Mouse (Mus musculus) spleen, adult 2 months (tissue): ENCODE measurements around the gene Tbl3. TPM values are rescaled to one million over a fixed set of nuclear protein-coding genes. Genes with fewer than 3 reads are reported as not detected.
"Not testable (repeated sequence)": the region's sequence is repeated elsewhere in the genome, so short reads cannot be mapped to it uniquely, and the experiment has no call there.

Experiments
- DNase-seq, 2 experiments: peaks; one replicate each; pipeline versions ENCODE4 v3.0.0 to v3.0.0-alpha.2; 2012 to 2021; ENCODE audit warnings: low spot score in 2 of 2, low read depth in 1 of 2
- H3K27ac ChIP-seq: fragments of 200-500 bp; 2 replicates; pipeline ENCODE4 v1.5.1; 2012; ENCODE audit warnings: low read length, inconsistent platforms; ENCODE audit not compliant: insufficient read depth
- H3K27me3 ChIP-seq: fragments of 200-500 bp; 2 replicates; pipeline ENCODE4 v1.6.1; 2012; ENCODE audit warnings: mild to moderate bottlenecking, moderate library complexity, low read length, inconsistent platforms; ENCODE audit not compliant: control insufficient read depth, insufficient read depth
- H3K36me3 ChIP-seq: fragments of 200-500 bp; 2 replicates; pipeline ENCODE4 v1.6.1; 2012; ENCODE audit warnings: mild to moderate bottlenecking, low read length, inconsistent platforms; ENCODE audit not compliant: control insufficient read depth, insufficient read depth
- H3K4me1 ChIP-seq: fragments of 200-500 bp; 2 replicates; pipeline ENCODE4 v1.6.1; 2011; ENCODE audit warnings: inconsistent platforms; ENCODE audit not compliant: control insufficient read depth, insufficient read depth, insufficient read length
- H3K4me3 ChIP-seq: fragments of 200-500 bp; 2 replicates; pipeline ENCODE4 v1.5.1; 2011; ENCODE audit warnings: mild to moderate bottlenecking, inconsistent platforms; ENCODE audit not compliant: insufficient read depth, insufficient read length; ENCODE audit errors: extremely low read depth
- CTCF ChIP-seq: fragments of 200-500 bp; IDR thresholded peaks from 2 replicates; pipeline ENCODE4 v1.5.1; 2011; ENCODE audit warnings: mild to moderate bottlenecking, inconsistent platforms; ENCODE audit not compliant: insufficient read depth, insufficient read length, insufficient replicate concordance; ENCODE audit errors: extremely low read depth
- POLR2A ChIP-seq: fragments of 200-500 bp; IDR thresholded peaks from 2 replicates; pipeline ENCODE4 v1.6.1; 2011; ENCODE audit warnings: low read depth, low read length, inconsistent platforms
- WGBS: fragments of 180-500 bp; shearing (Covaris S2); methylation state at CpG from one replicate; pipeline ENCODE4 v1.1.7; 2018; 5-methylcytosine and 5-hydroxymethylcytosine counted together
- polyA plus RNA-seq: library from polyadenylated mRNA; depleted of rRNA; stranded (reverse); fragments of >200 nt; gene quantifications from 2 replicates; pipeline ENCODE4 v1.2.3, GENCODE M21; 2012

The Tbl3 gene
- polyA plus RNA-seq, 1 experiment = 52.5 TPM

GRCm38 (mm10) chr17:24723122-24723880, 15.8 kb upstream of the Tbl3 start:
- Histone ChIP-seq H3K36me3 (peaks cover 12% of the 10 kb centered on the region), H3K4me1 (peaks cover 7% of the 10 kb centered on the region), H3K27ac (peak overlapping the region; percentile 89; the same call in 1 of the 2 replicates), H3K4me3 (peak overlapping the region; percentile 98), H3K27me3 (no peaks in the 10 kb centered on the region)
- no peak for TF ChIP-seq CTCF
- no peak for TF ChIP-seq POLR2A
- no peak for DNase-seq
- WGBS = 3% methylated on average over 12 of the region's 12 CpGs

- TF ChIP-seq CTCF = no peak
- no peak overlapping the region for H3K4me3 ChIP-seq
- no peaks in the 10 kb centered on the region for H3K27me3 ChIP-seq
- H3K27ac ChIP-seq = no peak overlapping the region
- DNase-seq = no peak
- H3K36me3 ChIP-seq = peaks cover 12% of the 10 kb centered on the region
- H3K4me1 ChIP-seq = peaks cover 7% of the 10 kb centered on the region
- 57% methylated on average over 13 of the region's 13 CpGs for WGBS
These were observed 14.9 kb upstream of the Tbl3 start for GRCm38 (mm10) chr17:24722220-24722924.

GRCm38 (mm10) chr17:24721383-24721955, 14.0 kb upstream of the Tbl3 start:
- H3K27ac ChIP-seq, H3K4me1 ChIP-seq, H3K27me3 ChIP-seq, H3K4me3 ChIP-seq, DNase-seq: not testable (repeated sequence)
- 60% methylated on average over 7 of the region's 7 CpGs for WGBS
- H3K36me3 ChIP-seq = peaks cover 12% of the 10 kb centered on the region

GRCm38 (mm10) chr17:24720616-24721015, 13.2 kb upstream of the Tbl3 start:
- H3K27ac ChIP-seq, DNase-seq, H3K27me3 ChIP-seq, H3K4me1 ChIP-seq: not testable (repeated sequence)
- Histone ChIP-seq H3K4me3 (peak overlapping the region; percentile 66), H3K36me3 (peaks cover 14% of the 10 kb centered on the region)
- WGBS = 2% methylated on average over 11 of the region's 11 CpGs

- peak; percentile 96 to 97 for DNase-seq
- peak overlapping the region; percentile 76 for H3K27ac ChIP-seq
- under 1% methylated on average over 61 of the region's 61 CpGs for WGBS
- peak overlapping the region; percentile 79 for H3K4me3 ChIP-seq
- H3K27me3 ChIP-seq = no peaks in the 10 kb centered on the region
- H3K4me1 ChIP-seq = peaks cover 7% of the 10 kb centered on the region; the same call in 1 of the 2 replicates
- TF ChIP-seq CTCF = no peak
- TF ChIP-seq POLR2A = peak; percentile 86
- peaks cover 14% of the 10 kb centered on the region for H3K36me3 ChIP-seq
These were observed 12.2 kb upstream of the Tbl3 start for GRCm38 (mm10) chr17:24719494-24720222.

GRCm38 (mm10) chr17:24718938-24719337, 11.5 kb upstream of the Tbl3 start:
- 68% methylated on average over 5 of the region's 5 CpGs for WGBS
- Histone ChIP-seq H3K4me3 (peak overlapping the region; percentile 79; the same call in 1 of the 2 replicates), H3K36me3 (peaks cover 14% of the 10 kb centered on the region)
- H3K4me1 ChIP-seq, H3K27me3 ChIP-seq, DNase-seq, H3K27ac ChIP-seq: not testable (repeated sequence)

GRCm38 (mm10) chr17:24717943-24718342, 10.5 kb upstream of the Tbl3 start, which contains the start of the genes Rnf151 and Rps2:
Gene Rnf151, minus strand, starts transcription at chr17:24718063.
Gene Rps2, plus strand, starts transcription at chr17:24718116.
- H3K4me1 ChIP-seq = no peaks in the 10 kb centered on the region; the same call in 1 of the 2 replicates
- no peak for DNase-seq
- H3K27ac ChIP-seq = no peak within 1 kb of the TSS
- H3K27me3 ChIP-seq = no peaks in the 10 kb centered on the region
- no peak within 1 kb of the TSS for H3K4me3 ChIP-seq
- peaks cover 14% of the 10 kb centered on the region for H3K36me3 ChIP-seq
- WGBS = 89% methylated on average over 4 of the region's 4 CpGs
- TF ChIP-seq POLR2A (no peak), CTCF (no peak)
